Mouse (Mus musculus) urinary bladder, postnatal 36 days (tissue): ENCODE measurements at regions not wholly inside any gene's neighbourhood (a gene's known extent, or its start where the extent isn't known, plus 50 kb on each side); places are given as distances from the start of the nearest gene placed in this dataset.
A peak's percentile ranks its signal among the peaks of the same experiment; 100 is the strongest.

Experiments
- DNase-seq, 2 experiments: peaks; one replicate each; pipeline ENCODE4 v3.0.0; 2022; ENCODE audit warnings: low spot score in 2 of 2, mixed read lengths in 1 of 2

- DNase-seq: no peak
Observed at GRCm38 (mm10) chr11:23996250-23996649, 78.6 kb downstream of the A830031A19Rik start.

- DNase-seq: no peak
Observed at GRCm38 (mm10) chr11:23994160-23994559, 80.7 kb downstream of the A830031A19Rik start.

GRCm38 (mm10) chr11:23987532-23988450 is 87.1 kb downstream of the A830031A19Rik start:
- no peak for DNase-seq

- DNase-seq: no peak
Observed at GRCm38 (mm10) chr11:23985231-23985630, 89.6 kb downstream of the A830031A19Rik start.

- DNase-seq: peak; percentile 36 to 59
Observed at GRCm38 (mm10) chr11:23979332-23979731, 84.3 kb upstream of the Papolg start.

GRCm38 (mm10) chr11:23978300-23978699 is 83.2 kb upstream of the Papolg start:
- no peak for DNase-seq

GRCm38 (mm10) chr11:23977096-23977495 is 82.0 kb upstream of the Papolg start:
- DNase-seq: no peak

GRCm38 (mm10) chr11:23954323-23954722 is 59.3 kb upstream of the Papolg start:
- DNase-seq: no peak

- DNase-seq: no peak
Observed at GRCm38 (mm10) chr11:23945966-23946365, 50.9 kb upstream of the Papolg start.
